Mouse (Mus musculus) liver, embryonic 11.5 days (tissue): ENCODE data around the gene Supt20. TPM values are rescaled to one million over a fixed set of nuclear protein-coding genes. Genes with fewer than 3 reads are reported as not detected.
"Not testable (repeated sequence)": the region's sequence is repeated elsewhere in the genome, so short reads cannot be mapped to it uniquely, and the experiment has no call there.

Source experiments
- ATAC-seq: fragments of 200-750 bp; cut with Nextera tagmentation; replicated peaks from 2 replicates; pipeline ENCODE4 v1.8.0; 2017; ENCODE audit warnings: moderate number of reproducible peaks, mild to moderate bottlenecking, moderate TSS enrichment, moderate library complexity; ENCODE audit not compliant: low FRiP score
- DNase-seq: peaks from one replicate; pipeline ENCODE4 v3.0.0-alpha.2; 2017; ENCODE audit warnings: low spot score
- H3K27ac ChIP-seq: fragments of 300-500 bp; sonication (generic); 2 replicates; pipeline ENCODE4 v1.5.1; 2014; ENCODE audit warnings: mild to moderate bottlenecking, low read depth, low read length, control low read depth
- H3K27me3 ChIP-seq: fragments of 300-500 bp; sonication (generic); replicated peaks from 2 replicates; pipeline ENCODE4 v1.6.1; 2014; ENCODE audit warnings: low read length, mixed read lengths; ENCODE audit not compliant: control insufficient read depth, insufficient read depth
- H3K36me3 ChIP-seq: fragments of 300-500 bp; sonication (generic); 2 replicates; pipeline ENCODE4 v1.6.1; 2014; ENCODE audit warnings: mild to moderate bottlenecking, low read length, moderate library complexity, mixed read lengths; ENCODE audit not compliant: control insufficient read depth, insufficient read depth
- H3K4me1 ChIP-seq: fragments of 300-500 bp; sonication (generic); replicated peaks from 2 replicates; pipeline ENCODE4 v1.6.1; 2014; ENCODE audit warnings: low read length, mixed read lengths; ENCODE audit not compliant: control insufficient read depth, insufficient read depth
- H3K4me2 ChIP-seq: fragments of 300-500 bp; sonication (generic); 2 replicates; pipeline ENCODE4 v1.6.1; 2014; ENCODE audit warnings: mild to moderate bottlenecking, control low read depth, moderate library complexity
- H3K4me3 ChIP-seq: fragments of 300-500 bp; sonication (generic); 2 replicates; pipeline ENCODE4 v1.5.1; 2014; ENCODE audit warnings: low read depth, low read length, control low read depth
- H3K9ac ChIP-seq: fragments of 300-500 bp; sonication (generic); 2 replicates; pipeline ENCODE4 v1.6.1; 2014; ENCODE audit warnings: low read depth, low read length, control low read depth
- H3K9me3 ChIP-seq: fragments of 300-500 bp; sonication (generic); 2 replicates; pipeline ENCODE4 v1.6.1; 2016; ENCODE audit warnings: low read length, inconsistent platforms, mixed read lengths; ENCODE audit not compliant: control insufficient read depth
- WGBS: fragments of 180-500 bp; shearing (Covaris S2); extraction: QIAGEN DNeasy Blood & Tissue Kit; methylation state at CpG from one replicate; pipeline ENCODE4 v1.1.7; 2014; 5-methylcytosine and 5-hydroxymethylcytosine counted together
- polyA plus RNA-seq: library from polyadenylated mRNA; unstranded; fragments of >200 nt; fragmentation: Nextera tagmentation; extraction: Ambion mirVana; gene quantifications from 2 replicates; pipeline ENCODE4 v1.2.1, GENCODE M21; 2014

Gene Supt20
- polyA plus RNA-seq, 1 experiment from 2014 or later: 84.6 TPM

GRCm38 (mm10) chr3:54755145-54756041 lies 62.8 kb downstream of the Supt20 start, which contains the start of gene Smad9:
Gene Smad9, plus strand, starts transcription at chr3:54755582.
- H3K36me3 ChIP-seq: peaks cover 4% of the 10 kb centered on the region
- H3K4me3 ChIP-seq: peak within 1 kb of the TSS; percentile 61
- peak; percentile 56; the same call in 1 of the 2 replicates for ATAC-seq
- peak within 1 kb of the TSS; percentile 85 for H3K4me2 ChIP-seq
- H3K27me3 ChIP-seq: peaks cover 21% of the 10 kb centered on the region
- peak within 1 kb of the TSS; percentile 43 for H3K9ac ChIP-seq
- peak within 1 kb of the TSS; percentile 52 for H3K27ac ChIP-seq
- peak; percentile 42 for DNase-seq
- no peaks in the 10 kb centered on the region; the same call in 1 of the 2 replicates for H3K4me1 ChIP-seq
- WGBS: 2% methylated on average over 66 of the region's 66 CpGs
- H3K9me3 ChIP-seq: no peaks in the 10 kb centered on the region

GRCm38 (mm10) chr3:54756058-54756457 lies 63.5 kb downstream of the Supt20 start:
- WGBS: 7% methylated on average over 11 of the region's 11 CpGs
- Histone ChIP-seq H3K27me3 (peaks cover 21% of the 10 kb centered on the region), H3K9me3 (no peaks in the 10 kb centered on the region), H3K36me3 (no peaks in the 10 kb centered on the region), H3K4me1 (peaks cover 2% of the 10 kb centered on the region), H3K9ac (no peak overlapping the region; the same call in 1 of the 2 replicates), H3K4me3 (peak overlapping the region; percentile 61), H3K27ac (no peak overlapping the region), H3K4me2 (peak overlapping the region; percentile 85)
- DNase-seq (no peak), ATAC-seq (no peak)

GRCm38 (mm10) chr3:54757446-54757845 lies 64.8 kb downstream of the Supt20 start:
- Histone ChIP-seq H3K4me2 (no peak overlapping the region), H3K36me3 (no peaks in the 10 kb centered on the region)
- WGBS: 85% methylated on average over 8 of the region's 8 CpGs

GRCm38 (mm10) chr3:54759211-54759610 lies 66.6 kb downstream of the Supt20 start:
- Histone ChIP-seq H3K36me3 (no peaks in the 10 kb centered on the region), H3K4me2 (no peak overlapping the region), H3K27me3 (peaks cover 19% of the 10 kb centered on the region), H3K27ac (no peak overlapping the region), H3K4me3 (no peak overlapping the region), H3K9ac (no peak overlapping the region), H3K9me3 (0 out of 2 replicates have a peak, but pooled peaks cover 3% of the 10 kb centered on the region), H3K4me1 (peaks cover 5% of the 10 kb centered on the region)
- DNase-seq (no peak), ATAC-seq (no peak)
- WGBS: 73% methylated on average over 9 of the region's 9 CpGs

More at GRCm38 (mm10) chr3:54757446-54757845, 64.8 kb downstream of the Supt20 start:
- 0 out of 2 replicates have a peak, but pooled peaks cover 2% of the 10 kb centered on the region for H3K9me3 ChIP-seq
- no peak overlapping the region for H3K27ac ChIP-seq
- H3K9ac ChIP-seq: no peak overlapping the region
- no peak overlapping the region for H3K4me3 ChIP-seq
- ATAC-seq (no peak), DNase-seq (no peak)
- H3K4me1 ChIP-seq: peaks cover 5% of the 10 kb centered on the region
- H3K27me3 ChIP-seq: peaks cover 21% of the 10 kb centered on the region

- Histone ChIP-seq H3K4me3 (no peak overlapping the region), H3K9ac (no peak overlapping the region), H3K9me3 (0 out of 2 replicates have a peak, but pooled peaks cover 3% of the 10 kb centered on the region), H3K4me1 (peaks cover 5% of the 10 kb centered on the region), H3K4me2 (no peak overlapping the region), H3K36me3 (no peaks in the 10 kb centered on the region), H3K27ac (no peak overlapping the region), H3K27me3 (peaks cover 10% of the 10 kb centered on the region)
- ATAC-seq (no peak), DNase-seq (no peak)
- 59% methylated on average over 15 of the region's 15 CpGs for WGBS
Observed at GRCm38 (mm10) chr3:54760321-54761115, 67.9 kb downstream of the Supt20 start.

- ATAC-seq (no peak), DNase-seq (no peak)
- 80% methylated on average over 1 of the region's 1 CpGs for WGBS
- Histone ChIP-seq H3K9me3 (0 out of 2 replicates have a peak, but pooled peaks cover 3% of the 10 kb centered on the region), H3K36me3 (no peaks in the 10 kb centered on the region), H3K27me3 (peaks cover 2% of the 10 kb centered on the region; the same call in 1 of the 2 replicates), H3K27ac (no peak overlapping the region), H3K4me2 (no peak overlapping the region), H3K9ac (no peak overlapping the region), H3K4me1 (peaks cover 5% of the 10 kb centered on the region; the same call in 1 of the 2 replicates), H3K4me3 (no peak overlapping the region)
Observed at GRCm38 (mm10) chr3:54761258-54761657, 68.7 kb downstream of the Supt20 start.

- no peaks in the 10 kb centered on the region for H3K36me3 ChIP-seq
- H3K27me3 ChIP-seq: no peaks in the 10 kb centered on the region
- DNase-seq (no peak), ATAC-seq (no peak)
- H3K4me3 ChIP-seq: no peak overlapping the region
- peaks cover 5% of the 10 kb centered on the region; the same call in 1 of the 2 replicates for H3K4me1 ChIP-seq
- 73% methylated on average over 18 of the region's 18 CpGs for WGBS
- no peak overlapping the region for H3K27ac ChIP-seq
- 0 out of 2 replicates have a peak, but pooled peaks cover 3% of the 10 kb centered on the region for H3K9me3 ChIP-seq
- H3K4me2 ChIP-seq: no peak overlapping the region
- H3K9ac ChIP-seq: no peak overlapping the region
Observed at GRCm38 (mm10) chr3:54764418-54764817, 71.8 kb downstream of the Supt20 start.

- 81% methylated on average over 6 of the region's 6 CpGs for WGBS
- not testable (repeated sequence) for H3K4me1 ChIP-seq, H3K9ac ChIP-seq, H3K4me2 ChIP-seq, ATAC-seq, H3K4me3 ChIP-seq, H3K36me3 ChIP-seq, H3K27me3 ChIP-seq, H3K9me3 ChIP-seq, H3K27ac ChIP-seq, DNase-seq
Observed at GRCm38 (mm10) chr3:54765521-54765920, 72.9 kb downstream of the Supt20 start.
